Mouse (Mus musculus): ENCODE data around the gene Tpsb2. TPM values are rescaled to one million over a fixed set of nuclear protein-coding genes. Genes with fewer than 3 reads are reported as not detected.

Tpsb2 gene
- polyA plus RNA-seq, 1 experiment from 2014 or later: 0.25 TPM

DNA sequence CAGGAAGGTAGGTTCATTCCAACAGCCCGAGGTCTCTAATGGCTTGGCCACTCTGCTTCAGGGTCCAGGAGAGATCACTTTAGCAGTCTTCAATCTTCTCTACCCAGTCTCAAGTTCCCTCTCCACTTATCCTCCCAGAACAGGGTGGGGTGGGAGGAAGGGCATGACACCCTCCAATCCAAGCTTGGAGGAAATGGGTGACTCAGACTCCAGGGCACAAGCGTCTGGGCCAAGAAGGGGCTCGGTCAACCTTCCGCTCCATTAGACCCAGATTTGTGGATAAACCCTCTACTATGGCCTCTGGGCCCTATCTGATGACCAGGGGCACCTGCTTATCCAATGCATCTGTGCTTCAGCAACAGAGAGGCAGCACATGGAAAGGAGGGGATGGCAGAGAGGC is 20.6 kb upstream of the Tpsb2 start, which contains the start of gene Tpsab1:
Tpsab1 (minus strand) TSS at position 101 of the 400 bp plus-strand sequence.
- Histone ChIP-seq H3K4me2 (no peak within 1 kb of the TSS), H3K4me3 (ENCODE audit: low read depth, low read length) (no peak within 1 kb of the TSS), H3K4me1 (replicated peaks; ENCODE audit: control insufficient read depth, insufficient read depth, low read length) (no peaks in the 10 kb centered on the region), H3K27ac (ENCODE audit: low read depth, low read length) (no peak within 1 kb of the TSS), H3K9me3 (ENCODE audit: control insufficient read depth, low read length) (no peaks in the 10 kb centered on the region), H3K27me3 (replicated peaks; ENCODE audit: control insufficient read depth, insufficient read depth, low read length) (no peaks in the 10 kb centered on the region), H3K36me3 (ENCODE audit: control insufficient read depth, insufficient read depth, low read length) (no peaks in the 10 kb centered on the region), H3K9ac (ENCODE audit: low read depth, low read length) (no peak within 1 kb of the TSS)
- ATAC-seq (replicated peaks; ENCODE audit: low FRiP score): no peak
- 81% methylated on average over 4 of the region's 4 CpGs for whole genome bisulfite sequencing
- no peak for DNase-seq (ENCODE audit: low spot score)

DNA sequence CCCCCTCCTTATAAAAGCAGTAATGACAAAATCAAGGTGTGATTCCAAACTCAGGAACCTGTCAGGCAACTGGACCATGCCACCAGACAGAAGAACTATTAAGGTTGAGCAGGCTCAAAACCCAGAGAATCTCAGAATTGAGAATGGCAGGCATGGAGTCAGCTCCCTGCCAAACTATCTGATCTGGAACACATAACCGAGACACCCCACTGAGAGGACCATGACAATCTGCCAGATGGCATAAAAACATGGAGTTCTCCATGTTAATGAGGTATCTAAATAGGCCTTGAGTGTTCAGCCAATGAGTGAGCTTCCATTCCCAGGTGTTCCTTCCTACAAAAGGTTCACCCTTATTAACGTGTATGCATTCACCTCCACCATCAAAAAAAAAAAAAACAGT is 4.8 kb upstream of the Tpsb2 start:
- H3K9me3 ChIP-seq (ENCODE audit: control insufficient read depth, low read length): no peaks in the 10 kb centered on the region
- H3K36me3 ChIP-seq (ENCODE audit: control insufficient read depth, insufficient read depth, low read length): no peaks in the 10 kb centered on the region
- H3K4me2 ChIP-seq: no peak overlapping the region
- no peaks in the 10 kb centered on the region for H3K4me1 ChIP-seq (replicated peaks; ENCODE audit: control insufficient read depth, insufficient read depth, low read length)
- H3K9ac ChIP-seq (ENCODE audit: low read depth, low read length): no peak overlapping the region
- 66% methylated on average over 2 of the region's 2 CpGs for WGBS
- no peak for ATAC-seq (replicated peaks; ENCODE audit: low FRiP score)
- H3K27ac ChIP-seq (ENCODE audit: low read depth, low read length): no peak overlapping the region
- no peak for DNase-seq (ENCODE audit: low spot score)
- no peak overlapping the region for H3K4me3 ChIP-seq (ENCODE audit: low read depth, low read length)
- no peaks in the 10 kb centered on the region for H3K27me3 ChIP-seq (replicated peaks; ENCODE audit: control insufficient read depth, insufficient read depth, low read length)

- H3K9ac ChIP-seq (ENCODE audit: low read depth, low read length): no peak overlapping the region
- WGBS: 0% methylated on average over 1 of the region's 1 CpGs
- H3K4me2 ChIP-seq: no peak overlapping the region
- no peaks in the 10 kb centered on the region for H3K27me3 ChIP-seq (replicated peaks; ENCODE audit: control insufficient read depth, insufficient read depth, low read length)
- no peaks in the 10 kb centered on the region for H3K4me1 ChIP-seq (replicated peaks; ENCODE audit: control insufficient read depth, insufficient read depth, low read length)
- H3K27ac ChIP-seq (ENCODE audit: low read depth, low read length): no peak overlapping the region
- H3K36me3 ChIP-seq (ENCODE audit: control insufficient read depth, insufficient read depth, low read length): no peaks in the 10 kb centered on the region
- no peak for ATAC-seq (replicated peaks; ENCODE audit: low FRiP score)
- H3K9me3 ChIP-seq (ENCODE audit: control insufficient read depth, low read length): no peaks in the 10 kb centered on the region
- H3K4me3 ChIP-seq (ENCODE audit: low read depth, low read length): no peak overlapping the region
- no peak for DNase-seq (ENCODE audit: low spot score)
Observed at GRCm38 (mm10) chr17:25363726-25364125, 2.4 kb upstream of the Tpsb2 start.

- WGBS: 69% methylated on average over 3 of the region's 3 CpGs
- no peak within 1 kb of the TSS for H3K9ac ChIP-seq (ENCODE audit: low read depth, low read length)
- ATAC-seq (replicated peaks; ENCODE audit: low FRiP score): no peak
Observed at GRCm38 (mm10) chr17:25368973-25369372, 2.9 kb downstream of the Tpsb2 start, which contains the start of gene Tpsg1. Tpsg1 (plus strand) TSS chr17:25369273.

DNA sequence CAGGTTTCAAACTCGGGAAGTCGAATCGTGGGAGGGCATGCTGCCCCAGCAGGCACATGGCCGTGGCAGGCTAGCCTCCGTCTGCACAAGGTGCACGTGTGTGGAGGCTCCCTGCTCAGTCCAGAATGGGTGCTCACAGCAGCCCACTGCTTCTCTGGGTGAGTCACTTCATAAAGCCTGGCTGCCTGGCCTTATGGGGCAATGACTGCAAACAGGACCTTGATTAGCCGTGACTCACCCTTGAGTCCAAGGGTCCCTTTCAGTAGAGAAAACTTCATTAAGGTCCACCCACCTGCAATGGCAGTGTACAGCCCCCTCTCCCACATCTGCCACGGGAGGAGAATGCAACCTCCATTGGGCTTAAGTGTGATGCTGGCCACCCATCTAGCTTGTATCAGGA is 6.4 kb downstream of the Tpsb2 start:
- Histone ChIP-seq H3K36me3 (ENCODE audit: control insufficient read depth, insufficient read depth, low read length) (no peaks in the 10 kb centered on the region; the same call in 1 of the 2 replicates), H3K9me3 (ENCODE audit: control insufficient read depth, low read length) (no peaks in the 10 kb centered on the region), H3K4me2 (no peak overlapping the region), H3K9ac (ENCODE audit: low read depth, low read length) (no peak overlapping the region), H3K4me3 (ENCODE audit: low read depth, low read length) (no peak overlapping the region), H3K27me3 (replicated peaks; ENCODE audit: control insufficient read depth, insufficient read depth, low read length) (no peaks in the 10 kb centered on the region), H3K4me1 (replicated peaks; ENCODE audit: control insufficient read depth, insufficient read depth, low read length) (no peaks in the 10 kb centered on the region), H3K27ac (ENCODE audit: low read depth, low read length) (no peak overlapping the region)
- ATAC-seq (replicated peaks; ENCODE audit: low FRiP score) (no peak), DNase-seq (ENCODE audit: low spot score) (no peak)
- WGBS: 68% methylated on average over 8 of the region's 8 CpGs

More at GRCm38 (mm10) chr17:25368973-25369372, 2.9 kb downstream of the Tpsb2 start, which contains the start of gene Tpsg1:
- H3K27ac ChIP-seq (ENCODE audit: low read depth, low read length): no peak within 1 kb of the TSS
- H3K27me3 ChIP-seq (replicated peaks; ENCODE audit: control insufficient read depth, insufficient read depth, low read length): no peaks in the 10 kb centered on the region
- H3K36me3 ChIP-seq (ENCODE audit: control insufficient read depth, insufficient read depth, low read length): no peaks in the 10 kb centered on the region
- H3K4me2 ChIP-seq: no peak within 1 kb of the TSS
- no peak for DNase-seq (ENCODE audit: low spot score)
- no peaks in the 10 kb centered on the region for H3K4me1 ChIP-seq (replicated peaks; ENCODE audit: control insufficient read depth, insufficient read depth, low read length)
- no peak within 1 kb of the TSS for H3K4me3 ChIP-seq (ENCODE audit: low read depth, low read length)
- no peaks in the 10 kb centered on the region for H3K9me3 ChIP-seq (ENCODE audit: control insufficient read depth, low read length)

GRCm38 (mm10) chr17:25374011-25374410 is 7.9 kb downstream of the Tpsb2 start:
- ATAC-seq (replicated peaks; ENCODE audit: low FRiP score) (no peak), DNase-seq (ENCODE audit: low spot score) (no peak)
- Histone ChIP-seq H3K4me1 (replicated peaks; ENCODE audit: control insufficient read depth, insufficient read depth, low read length) (no peaks in the 10 kb centered on the region), H3K4me2 (no peak overlapping the region), H3K9me3 (ENCODE audit: control insufficient read depth, low read length) (no peaks in the 10 kb centered on the region), H3K27ac (ENCODE audit: low read depth, low read length) (no peak overlapping the region), H3K4me3 (ENCODE audit: low read depth, low read length) (no peak overlapping the region), H3K9ac (ENCODE audit: low read depth, low read length) (no peak overlapping the region), H3K27me3 (replicated peaks; ENCODE audit: control insufficient read depth, insufficient read depth, low read length) (no peaks in the 10 kb centered on the region), H3K36me3 (ENCODE audit: control insufficient read depth, insufficient read depth, low read length) (no peaks in the 10 kb centered on the region; the same call in 1 of the 2 replicates)
- 43% methylated on average over 9 of the region's 9 CpGs for WGBS

GRCm38 (mm10) chr17:25394526-25394925 is 28.4 kb downstream of the Tpsb2 start:
- Histone ChIP-seq H3K9me3 (ENCODE audit: control insufficient read depth, low read length) (no peaks in the 10 kb centered on the region), H3K4me1 (replicated peaks; ENCODE audit: control insufficient read depth, insufficient read depth, low read length) (no peaks in the 10 kb centered on the region), H3K27ac (ENCODE audit: low read depth, low read length) (no peak overlapping the region), H3K4me2 (no peak overlapping the region), H3K9ac (ENCODE audit: low read depth, low read length) (no peak overlapping the region), H3K27me3 (replicated peaks; ENCODE audit: control insufficient read depth, insufficient read depth, low read length) (no peaks in the 10 kb centered on the region; the same call in 1 of the 2 replicates), H3K36me3 (ENCODE audit: control insufficient read depth, insufficient read depth, low read length) (no peaks in the 10 kb centered on the region), H3K4me3 (ENCODE audit: low read depth, low read length) (no peak overlapping the region)
- WGBS: 76% methylated on average over 4 of the region's 4 CpGs
- ATAC-seq (replicated peaks; ENCODE audit: low FRiP score): no peak
- no peak for DNase-seq (ENCODE audit: low spot score)

- H3K27ac ChIP-seq (ENCODE audit: low read depth, low read length): no peak overlapping the region
- H3K4me2 ChIP-seq: no peak overlapping the region
- ATAC-seq (replicated peaks; ENCODE audit: low FRiP score): no peak
- DNase-seq (ENCODE audit: low spot score): peak; percentile 70
- WGBS: 33% methylated on average over 14 of the region's 14 CpGs
- no peaks in the 10 kb centered on the region for H3K9me3 ChIP-seq (ENCODE audit: control insufficient read depth, low read length)
- no peaks in the 10 kb centered on the region for H3K36me3 ChIP-seq (ENCODE audit: control insufficient read depth, insufficient read depth, low read length)
- H3K4me3 ChIP-seq (ENCODE audit: low read depth, low read length): no peak overlapping the region
- H3K9ac ChIP-seq (ENCODE audit: low read depth, low read length): no peak overlapping the region
- H3K4me1 ChIP-seq (replicated peaks; ENCODE audit: control insufficient read depth, insufficient read depth, low read length): no peaks in the 10 kb centered on the region
- H3K27me3 ChIP-seq (replicated peaks; ENCODE audit: control insufficient read depth, insufficient read depth, low read length): no peaks in the 10 kb centered on the region; the same call in 1 of the 2 replicates
Observed at GRCm38 (mm10) chr17:25397804-25398519, 31.9 kb downstream of the Tpsb2 start.

- Histone ChIP-seq H3K9me3 (ENCODE audit: control insufficient read depth, low read length) (no peaks in the 10 kb centered on the region), H3K36me3 (ENCODE audit: control insufficient read depth, insufficient read depth, low read length) (no peaks in the 10 kb centered on the region), H3K4me1 (replicated peaks; ENCODE audit: control insufficient read depth, insufficient read depth, low read length) (no peaks in the 10 kb centered on the region), H3K27me3 (replicated peaks; ENCODE audit: control insufficient read depth, insufficient read depth, low read length) (no peaks in the 10 kb centered on the region; the same call in 1 of the 2 replicates), H3K4me3 (ENCODE audit: low read depth, low read length) (no peak overlapping the region), H3K4me2 (no peak overlapping the region), H3K9ac (ENCODE audit: low read depth, low read length) (no peak overlapping the region), H3K27ac (ENCODE audit: low read depth, low read length) (no peak overlapping the region)
- DNase-seq (ENCODE audit: low spot score): no peak
- no peak for ATAC-seq (replicated peaks; ENCODE audit: low FRiP score)
- 70% methylated on average over 13 of the region's 13 CpGs for WGBS
Observed at GRCm38 (mm10) chr17:25398520-25398838, 32.4 kb downstream of the Tpsb2 start.

All from liver, embryonic 11.5 days (tissue).